Mouse (Mus musculus): ENCODE data around the gene Kctd6. TPM values are rescaled to one million over a fixed set of nuclear protein-coding genes. Genes with fewer than 3 reads are reported as not detected.
"Not testable (repeated sequence)": the region's sequence is repeated elsewhere in the genome, so short reads cannot be mapped to it uniquely, and the experiment has no call there.

Gene Kctd6
- polyA plus RNA-seq, 1 experiment from 2014 or later = 15.7 TPM

GRCm38 (mm10) chr14:8258335-8258627 is 44.3 kb downstream of the Kctd6 start:
- H3K27ac ChIP-seq (replicated peaks) = no peak overlapping the region
- ATAC-seq (replicated peaks) = no peak
- no peak overlapping the region for H3K9ac ChIP-seq (replicated peaks)
- H3K4me2 ChIP-seq (replicated peaks) = no peak overlapping the region
- no peaks in the 10 kb centered on the region for H3K36me3 ChIP-seq
- 38% methylated on average over 3 of the region's 3 CpGs for WGBS
- H3K4me1 ChIP-seq = no peaks in the 10 kb centered on the region
- H3K4me3 ChIP-seq = no peak overlapping the region
- H3K9me3 ChIP-seq = no peaks in the 10 kb centered on the region
- H3K27me3 ChIP-seq = no peaks in the 10 kb centered on the region

GRCm38 (mm10) chr14:8258752-8259151 is 44.8 kb downstream of the Kctd6 start:
- Histone ChIP-seq H3K4me2 (replicated peaks) (no peak overlapping the region), H3K27ac (replicated peaks) (no peak overlapping the region), H3K27me3 (no peaks in the 10 kb centered on the region), H3K36me3 (no peaks in the 10 kb centered on the region), H3K9ac (replicated peaks) (no peak overlapping the region), H3K9me3 (no peaks in the 10 kb centered on the region), H3K4me3 (no peak overlapping the region), H3K4me1 (no peaks in the 10 kb centered on the region)
- 86% methylated on average over 3 of the region's 3 CpGs for WGBS
- no peak for ATAC-seq (replicated peaks)

- no peaks in the 10 kb centered on the region for H3K27me3 ChIP-seq
- H3K4me3 ChIP-seq = no peak within 1 kb of the TSS
- H3K9ac ChIP-seq (replicated peaks) = no peak within 1 kb of the TSS
- H3K4me1 ChIP-seq = no peaks in the 10 kb centered on the region
- H3K27ac ChIP-seq (replicated peaks) = no peak within 1 kb of the TSS
- 87% methylated on average over 3 of the region's 3 CpGs for WGBS
- no peak within 1 kb of the TSS for H3K4me2 ChIP-seq (replicated peaks)
- no peaks in the 10 kb centered on the region for H3K9me3 ChIP-seq
- no peak for ATAC-seq (replicated peaks)
- H3K36me3 ChIP-seq = no peaks in the 10 kb centered on the region
These were observed 45.2 kb downstream of the Kctd6 start, which contains the start of gene Acox2 for GRCm38 (mm10) chr14:8259166-8259565. Acox2 (minus strand) TSS chr14:8259353.

GRCm38 (mm10) chr14:8260214-8260613 is 46.3 kb downstream of the Kctd6 start:
- no peak for ATAC-seq (replicated peaks)
- H3K4me2 ChIP-seq (replicated peaks) = no peak overlapping the region
- no peak overlapping the region for H3K9ac ChIP-seq (replicated peaks)
- no peaks in the 10 kb centered on the region for H3K27me3 ChIP-seq
- H3K36me3 ChIP-seq = no peaks in the 10 kb centered on the region
- H3K9me3 ChIP-seq = no peaks in the 10 kb centered on the region
- no peak overlapping the region for H3K27ac ChIP-seq (replicated peaks)
- 78% methylated on average over 5 of the region's 5 CpGs for WGBS
- no peaks in the 10 kb centered on the region for H3K4me1 ChIP-seq
- no peak overlapping the region for H3K4me3 ChIP-seq

GRCm38 (mm10) chr14:8262242-8262641 is 48.3 kb downstream of the Kctd6 start:
- WGBS = 62% methylated on average over 1 of the region's 1 CpGs
- no peaks in the 10 kb centered on the region for H3K9me3 ChIP-seq
- no peaks in the 10 kb centered on the region for H3K36me3 ChIP-seq

GRCm38 (mm10) chr14:8264378-8264777 is 50.4 kb downstream of the Kctd6 start:
- H3K27me3 ChIP-seq = no peaks in the 10 kb centered on the region
- WGBS = 100% methylated on average over 1 of the region's 1 CpGs
- H3K9me3 ChIP-seq = no peaks in the 10 kb centered on the region
- H3K4me3 ChIP-seq = no peak overlapping the region
- H3K36me3 ChIP-seq = no peaks in the 10 kb centered on the region
- H3K4me1 ChIP-seq = no peaks in the 10 kb centered on the region
- ATAC-seq (replicated peaks) = no peak
- H3K4me2 ChIP-seq (replicated peaks) = no peak overlapping the region
- H3K9ac ChIP-seq (replicated peaks) = no peak overlapping the region
- no peak overlapping the region for H3K27ac ChIP-seq (replicated peaks)

More at GRCm38 (mm10) chr14:8262242-8262641, 48.3 kb downstream of the Kctd6 start:
- Histone ChIP-seq H3K9ac (replicated peaks) (no peak overlapping the region), H3K27me3 (no peaks in the 10 kb centered on the region), H3K4me2 (replicated peaks) (no peak overlapping the region), H3K27ac (replicated peaks) (no peak overlapping the region), H3K4me1 (no peaks in the 10 kb centered on the region), H3K4me3 (no peak overlapping the region)
- ATAC-seq (replicated peaks) = no peak

GRCm38 (mm10) chr14:8271281-8271680 is 57.3 kb downstream of the Kctd6 start:
- H3K4me1 ChIP-seq; H3K27ac ChIP-seq (replicated peaks); ATAC-seq (replicated peaks); H3K9me3 ChIP-seq; H3K9ac ChIP-seq (replicated peaks); H3K4me2 ChIP-seq (replicated peaks); H3K27me3 ChIP-seq; H3K36me3 ChIP-seq; H3K4me3 ChIP-seq: not testable (repeated sequence)
- 90% methylated on average over 8 of the region's 8 CpGs for WGBS

Other genes with a start within 250 kb of the Kctd6 start
- gene Dnase1l3, start 219.6 kb upstream of the Kctd6 start, polyA plus RNA-seq (2015; fragmentation: Nextera tagmentation; extraction: Ambion mirVana) = 0.09 TPM in 2 replicates
- gene Abhd6, start 211.2 kb upstream of the Kctd6 start, polyA plus RNA-seq (2015; fragmentation: Nextera tagmentation; extraction: Ambion mirVana) = 33.0 and 33.6 TPM in 2 replicates
- 50.1 and 59.7 TPM in 2 replicates for gene Rpp14, start 133.8 kb upstream of the Kctd6 start, polyA plus RNA-seq (2015; fragmentation: Nextera tagmentation; extraction: Ambion mirVana)
- gene Pxk, start 115.9 kb upstream of the Kctd6 start, polyA plus RNA-seq (2015; fragmentation: Nextera tagmentation; extraction: Ambion mirVana) = 48.8 and 51.8 TPM in 2 replicates
- 235 and 239 TPM in 2 replicates for gene Pdhb, start 41.1 kb upstream of the Kctd6 start, polyA plus RNA-seq (2015; fragmentation: Nextera tagmentation; extraction: Ambion mirVana)
- not detected in 2 replicates for gene Acox2, start 45.2 kb downstream of the Kctd6 start, polyA plus RNA-seq (2015; fragmentation: Nextera tagmentation; extraction: Ambion mirVana)
- gene Fam107a, start 103.9 kb downstream of the Kctd6 start, polyA plus RNA-seq (2015; fragmentation: Nextera tagmentation; extraction: Ambion mirVana) = 0.24 and 0.34 TPM in 2 replicates
- gene Oit1, start 164.6 kb downstream of the Kctd6 start, polyA plus RNA-seq (2015; fragmentation: Nextera tagmentation; extraction: Ambion mirVana) = not detected in 2 replicates

Measured in forebrain, embryonic 15.5 days (tissue).